Mouse (Mus musculus): ENCODE results near the gene Cnnm4. TPM values are rescaled to one million over a fixed set of nuclear protein-coding genes. Genes with fewer than 3 reads are reported as not detected.

Cnnm4 gene
- polyA plus RNA-seq, 1 experiment from 2014 or later, result 5.4 TPM

DNA sequence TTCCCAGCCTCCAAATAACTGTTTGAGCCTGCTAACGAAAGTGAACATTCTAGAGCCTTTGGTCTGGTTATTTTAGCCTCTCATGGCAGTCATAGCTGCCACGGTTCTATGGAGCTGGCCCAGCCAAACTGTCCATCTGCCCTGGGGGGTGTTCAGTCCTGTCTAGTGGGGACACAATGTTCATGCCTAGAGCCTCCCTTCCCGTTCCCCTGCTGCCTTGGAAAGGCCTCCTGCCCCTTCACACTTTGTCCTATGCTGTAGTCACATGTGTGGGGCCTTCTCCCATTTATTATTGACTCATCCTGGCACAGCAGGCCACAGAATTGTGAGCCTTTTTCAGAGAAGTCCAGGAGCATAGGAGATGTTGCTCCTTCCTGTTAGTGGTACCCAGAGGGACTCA is 46.8 kb downstream of the Cnnm4 start:
- H3K27me3 ChIP-seq, result no peaks in the 10 kb centered on the region
- WGBS, result 70% methylated on average over 3 of the region's 3 CpGs
- ATAC-seq (replicated peaks; ENCODE audit: insufficient number of reproducible peaks, insufficient read depth, low FRiP score, low read depth), result no peak
- H3K27ac ChIP-seq, result no peak overlapping the region
- H3K9ac ChIP-seq, result no peak overlapping the region
- H3K4me2 ChIP-seq, result no peak overlapping the region
- no peaks in the 10 kb centered on the region for H3K9me3 ChIP-seq (replicated peaks)
- H3K4me3 ChIP-seq, result no peak overlapping the region
- H3K36me3 ChIP-seq, result peaks cover 49% of the 10 kb centered on the region
- peaks cover 62% of the 10 kb centered on the region for H3K4me1 ChIP-seq (replicated peaks)

GRCm38 (mm10) chr1:36519626-36520025 is 48.2 kb downstream of the Cnnm4 start:
- WGBS, result 82% methylated on average over 11 of the region's 11 CpGs

DNA sequence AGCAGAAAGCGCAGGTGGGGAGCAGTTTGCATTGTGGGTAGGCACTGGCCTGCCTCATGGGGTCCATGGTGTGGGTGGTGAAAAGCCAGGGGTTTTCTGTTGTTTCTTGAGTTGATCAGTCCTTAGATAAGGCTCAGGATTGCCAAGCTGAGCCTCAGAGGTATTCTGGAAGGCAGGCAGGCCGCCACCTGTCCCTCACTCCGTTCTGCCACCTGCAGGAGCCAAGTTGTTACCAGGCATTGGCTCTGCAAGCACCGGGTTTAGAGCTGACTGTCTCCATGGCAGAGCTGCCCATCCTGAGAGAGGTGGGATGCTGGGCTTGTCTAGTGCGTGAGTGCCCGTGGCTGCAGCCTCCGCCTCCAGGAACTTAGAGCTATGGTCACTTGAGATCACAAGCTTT is 50.8 kb downstream of the Cnnm4 start:
- peaks cover 57% of the 10 kb centered on the region for H3K36me3 ChIP-seq
- H3K9ac ChIP-seq, result no peak overlapping the region
- H3K9me3 ChIP-seq (replicated peaks), result no peaks in the 10 kb centered on the region
- H3K27me3 ChIP-seq, result no peaks in the 10 kb centered on the region
- no peak for ATAC-seq (replicated peaks; ENCODE audit: insufficient number of reproducible peaks, insufficient read depth, low FRiP score, low read depth)
- H3K4me2 ChIP-seq, result no peak overlapping the region
- H3K4me1 ChIP-seq (replicated peaks), result peaks cover 42% of the 10 kb centered on the region
- 92% methylated on average over 7 of the region's 7 CpGs for WGBS
- peak overlapping the region; percentile 77 for H3K27ac ChIP-seq
- no peak overlapping the region for H3K4me3 ChIP-seq

More at GRCm38 (mm10) chr1:36519626-36520025, 48.2 kb downstream of the Cnnm4 start:
- ATAC-seq (replicated peaks; ENCODE audit: insufficient number of reproducible peaks, insufficient read depth, low FRiP score, low read depth), result no peak
- Histone ChIP-seq H3K4me2 (no peak overlapping the region), H3K4me1 (replicated peaks) (peaks cover 61% of the 10 kb centered on the region), H3K4me3 (no peak overlapping the region), H3K27ac (no peak overlapping the region), H3K9ac (no peak overlapping the region), H3K27me3 (no peaks in the 10 kb centered on the region), H3K36me3 (peaks cover 52% of the 10 kb centered on the region), H3K9me3 (replicated peaks) (no peaks in the 10 kb centered on the region)

DNA sequence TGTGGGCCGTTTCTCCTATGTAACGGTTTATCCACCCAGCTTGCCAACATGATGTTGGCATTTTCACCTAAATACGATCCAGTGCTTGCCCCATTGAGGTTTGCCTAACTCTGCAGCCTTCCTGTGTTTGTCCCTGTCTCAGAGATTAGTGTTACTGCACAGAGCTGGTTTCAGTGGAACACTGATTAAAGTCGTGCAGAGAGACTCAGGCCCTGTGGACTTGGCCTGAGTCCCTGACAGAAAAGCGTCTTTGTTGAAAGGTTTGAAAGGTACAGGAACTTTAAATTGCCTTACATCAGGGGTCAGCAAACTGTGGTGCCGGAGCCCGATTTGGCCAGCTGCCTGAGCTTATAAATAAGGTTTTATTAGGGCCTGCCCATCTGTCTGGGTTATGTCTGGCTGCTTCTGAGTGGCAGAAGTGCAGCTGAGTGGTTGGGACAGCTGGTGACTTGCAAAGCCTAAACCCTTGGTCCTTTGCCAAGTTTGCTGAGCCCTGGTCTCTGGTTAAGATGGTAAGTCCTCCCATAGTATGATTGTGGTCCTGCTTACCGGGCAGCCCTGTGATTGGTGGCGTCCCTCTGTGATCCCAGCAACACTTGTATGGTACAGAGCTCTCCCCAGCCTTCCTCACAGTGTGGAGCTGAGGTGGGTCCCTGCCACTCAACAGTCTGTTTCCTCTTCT is 52.1 kb downstream of the Cnnm4 start:
- ATAC-seq (replicated peaks; ENCODE audit: insufficient number of reproducible peaks, insufficient read depth, low FRiP score, low read depth), result peak; percentile 73
- Histone ChIP-seq H3K4me1 (replicated peaks) (peaks cover 42% of the 10 kb centered on the region), H3K27ac (peak overlapping the region; percentile 77), H3K4me2 (peak overlapping the region; percentile 12; the same call in 1 of the 2 replicates), H3K9ac (0 out of 2 replicates have a peak overlapping the region, but pooled peaks have one; percentile 2), H3K27me3 (no peaks in the 10 kb centered on the region), H3K9me3 (replicated peaks) (no peaks in the 10 kb centered on the region), H3K4me3 (no peak overlapping the region), H3K36me3 (peaks cover 50% of the 10 kb centered on the region)
- 36% methylated on average over 9 of the region's 9 CpGs for WGBS

- Histone ChIP-seq H3K36me3 (peaks cover 47% of the 10 kb centered on the region), H3K9ac (no peak overlapping the region), H3K27ac (peak overlapping the region; percentile 77), H3K4me3 (no peak overlapping the region), H3K9me3 (replicated peaks) (no peaks in the 10 kb centered on the region), H3K4me1 (replicated peaks) (peaks cover 43% of the 10 kb centered on the region), H3K27me3 (no peaks in the 10 kb centered on the region), H3K4me2 (no peak overlapping the region)
- ATAC-seq (replicated peaks; ENCODE audit: insufficient number of reproducible peaks, insufficient read depth, low FRiP score, low read depth), result no peak
- WGBS, result 70% methylated on average over 5 of the region's 5 CpGs
Measured at GRCm38 (mm10) chr1:36524058-36524457, 52.6 kb downstream of the Cnnm4 start.

GRCm38 (mm10) chr1:36525774-36526173 is 54.4 kb downstream of the Cnnm4 start:
- H3K36me3 ChIP-seq, result peaks cover 31% of the 10 kb centered on the region
- ATAC-seq (replicated peaks; ENCODE audit: insufficient number of reproducible peaks, insufficient read depth, low FRiP score, low read depth), result no peak
- H3K27me3 ChIP-seq, result no peaks in the 10 kb centered on the region
- peaks cover 55% of the 10 kb centered on the region for H3K4me1 ChIP-seq (replicated peaks)
- no peak overlapping the region for H3K27ac ChIP-seq
- WGBS, result 88% methylated on average over 12 of the region's 12 CpGs
- no peak overlapping the region for H3K4me3 ChIP-seq
- H3K9me3 ChIP-seq (replicated peaks), result no peaks in the 10 kb centered on the region
- H3K9ac ChIP-seq, result no peak overlapping the region
- no peak overlapping the region for H3K4me2 ChIP-seq

DNA sequence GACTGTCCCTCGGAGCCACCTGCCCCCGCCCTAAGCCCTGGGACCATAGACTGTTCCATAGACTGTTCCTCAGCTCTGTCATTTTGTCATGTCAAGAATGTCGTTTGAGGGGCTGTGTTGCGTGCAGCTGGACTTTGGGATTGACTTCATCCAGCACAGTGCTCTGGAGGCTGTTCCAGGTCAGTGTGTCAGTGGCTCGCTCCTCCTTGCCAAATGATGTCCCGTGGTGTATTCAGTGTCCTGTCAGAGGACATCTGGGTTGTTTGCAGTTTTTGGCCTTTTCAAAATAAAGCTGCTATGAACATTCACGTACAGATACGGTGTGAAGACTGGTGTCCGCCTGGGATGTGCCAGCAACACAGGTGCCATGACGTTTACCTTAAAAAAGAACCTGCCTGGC is 55.5 kb downstream of the Cnnm4 start:
- H3K36me3 ChIP-seq, result peaks cover 20% of the 10 kb centered on the region
- no peak for ATAC-seq (replicated peaks; ENCODE audit: insufficient number of reproducible peaks, insufficient read depth, low FRiP score, low read depth)
- no peaks in the 10 kb centered on the region for H3K27me3 ChIP-seq
- no peak overlapping the region for H3K4me3 ChIP-seq
- H3K27ac ChIP-seq, result no peak overlapping the region
- H3K4me1 ChIP-seq (replicated peaks), result peaks cover 63% of the 10 kb centered on the region
- no peak overlapping the region for H3K4me2 ChIP-seq
- no peaks in the 10 kb centered on the region for H3K9me3 ChIP-seq (replicated peaks)
- H3K9ac ChIP-seq, result no peak overlapping the region
- 84% methylated on average over 10 of the region's 10 CpGs for WGBS

DNA sequence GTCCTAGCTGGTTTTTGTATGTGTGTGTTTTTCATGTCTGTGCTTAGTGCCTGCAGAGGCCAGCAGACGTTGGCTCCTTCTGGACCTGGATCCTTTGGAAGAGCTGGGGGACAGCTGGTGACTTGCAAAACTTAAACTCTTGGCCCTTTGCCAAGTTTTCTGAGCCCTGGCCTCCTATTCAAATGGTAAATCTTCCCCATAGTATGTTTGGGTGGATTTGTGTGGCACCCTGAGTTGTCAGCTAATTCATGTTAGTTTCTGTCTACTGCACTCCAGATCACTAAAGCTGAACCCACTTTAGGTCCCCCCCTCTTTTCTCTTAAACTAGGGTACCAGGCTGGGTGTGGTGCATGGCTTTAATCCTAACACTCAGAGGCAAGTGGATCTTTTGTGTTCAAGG is 56.9 kb downstream of the Cnnm4 start:
- WGBS, result 6% methylated on average over 1 of the region's 1 CpGs
- Histone ChIP-seq H3K9ac (no peak overlapping the region), H3K9me3 (replicated peaks) (no peaks in the 10 kb centered on the region), H3K36me3 (peaks cover 16% of the 10 kb centered on the region), H3K27me3 (no peaks in the 10 kb centered on the region), H3K4me2 (no peak overlapping the region), H3K27ac (no peak overlapping the region), H3K4me3 (no peak overlapping the region), H3K4me1 (replicated peaks) (peaks cover 58% of the 10 kb centered on the region)
- no peak for ATAC-seq (replicated peaks; ENCODE audit: insufficient number of reproducible peaks, insufficient read depth, low FRiP score, low read depth)

- Histone ChIP-seq H3K9ac (no peak overlapping the region), H3K9me3 (replicated peaks) (no peaks in the 10 kb centered on the region), H3K4me3 (no peak overlapping the region), H3K27me3 (no peaks in the 10 kb centered on the region), H3K27ac (no peak overlapping the region), H3K4me1 (replicated peaks) (peaks cover 58% of the 10 kb centered on the region), H3K4me2 (no peak overlapping the region), H3K36me3 (peaks cover 16% of the 10 kb centered on the region)
- ATAC-seq (replicated peaks; ENCODE audit: insufficient number of reproducible peaks, insufficient read depth, low FRiP score, low read depth), result no peak
- 84% methylated on average over 4 of the region's 4 CpGs for WGBS
Measured at GRCm38 (mm10) chr1:36529274-36529673, 57.9 kb downstream of the Cnnm4 start.

GRCm38 (mm10) chr1:36529875-36530274 is 58.5 kb downstream of the Cnnm4 start:
- Histone ChIP-seq H3K27me3 (no peaks in the 10 kb centered on the region), H3K9me3 (replicated peaks) (no peaks in the 10 kb centered on the region), H3K4me2 (no peak overlapping the region), H3K9ac (no peak overlapping the region), H3K36me3 (peaks cover 10% of the 10 kb centered on the region), H3K4me1 (replicated peaks) (peaks cover 61% of the 10 kb centered on the region), H3K4me3 (no peak overlapping the region), H3K27ac (peak overlapping the region; percentile 61)
- no peak for ATAC-seq (replicated peaks; ENCODE audit: insufficient number of reproducible peaks, insufficient read depth, low FRiP score, low read depth)
- WGBS, result 94% methylated on average over 4 of the region's 4 CpGs

- H3K27ac ChIP-seq, result peak overlapping the region; percentile 61
- no peak overlapping the region for H3K9ac ChIP-seq
- H3K36me3 ChIP-seq, result peaks cover 4% of the 10 kb centered on the region
- WGBS, result 66% methylated on average over 8 of the region's 8 CpGs
- H3K27me3 ChIP-seq, result no peaks in the 10 kb centered on the region
- no peak overlapping the region for H3K4me2 ChIP-seq
- no peaks in the 10 kb centered on the region for H3K9me3 ChIP-seq (replicated peaks)
- H3K4me3 ChIP-seq, result no peak overlapping the region
- ATAC-seq (replicated peaks; ENCODE audit: insufficient number of reproducible peaks, insufficient read depth, low FRiP score, low read depth), result no peak
- H3K4me1 ChIP-seq (replicated peaks), result peaks cover 68% of the 10 kb centered on the region
Measured at GRCm38 (mm10) chr1:36530485-36530884, 59.1 kb downstream of the Cnnm4 start.

DNA sequence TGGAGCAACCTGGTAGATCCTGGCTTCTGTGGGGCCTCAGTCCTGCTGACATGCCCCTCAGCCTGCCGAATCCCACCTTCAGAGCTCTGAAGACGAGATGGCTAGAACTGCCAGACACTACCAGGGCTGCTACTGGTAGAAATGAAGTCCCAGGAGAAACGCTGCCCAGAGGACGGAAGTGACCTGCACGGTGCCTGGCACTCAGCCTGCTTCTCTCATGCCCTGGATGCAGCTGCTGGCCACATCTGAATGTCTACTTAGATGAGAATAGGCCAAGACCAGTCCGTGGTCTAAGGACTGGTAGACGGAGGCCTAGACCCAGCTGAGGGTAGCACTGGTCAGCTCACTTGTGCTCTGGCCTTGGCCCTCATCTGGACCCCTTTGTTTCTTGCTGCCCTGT is 59.5 kb downstream of the Cnnm4 start:
- ATAC-seq (replicated peaks; ENCODE audit: insufficient number of reproducible peaks, insufficient read depth, low FRiP score, low read depth), result no peak
- H3K27ac ChIP-seq, result peak overlapping the region; percentile 61
- H3K9ac ChIP-seq, result no peak overlapping the region
- H3K4me1 ChIP-seq (replicated peaks), result peaks cover 72% of the 10 kb centered on the region
- H3K27me3 ChIP-seq, result no peaks in the 10 kb centered on the region
- 84% methylated on average over 7 of the region's 7 CpGs for WGBS
- H3K9me3 ChIP-seq (replicated peaks), result no peaks in the 10 kb centered on the region
- H3K36me3 ChIP-seq, result no peaks in the 10 kb centered on the region
- no peak overlapping the region for H3K4me3 ChIP-seq
- H3K4me2 ChIP-seq, result no peak overlapping the region

Measured in heart, embryonic 15.5 days (tissue).